Comparison of ENCODE assay signal across 8 mouse cellular contexts in genomic region chr6:85117545-85118511, GRCm38 (mm10). TPM values are rescaled to one million over a fixed set of nuclear protein-coding genes. Genes with fewer than 3 reads are reported as not detected.
DNase-seq lines count a peak whose midpoint lies in the region; ATAC-seq and TF ChIP-seq lines count a peak whose summit lies in the region.
"Not testable (repeated sequence)": the region's sequence is repeated elsewhere in the genome, so short reads cannot be mapped to it uniquely, and the experiment has no call there.

No protein-coding gene starts in this region.

- H3K9me3 ChIP-seq in hindbrain, embryonic 12.5 days (replicated peaks); lung, embryonic 14.5 days (ENCODE audit: low read depth, low read length): not testable (repeated sequence)

- not testable (repeated sequence) for H3K27ac ChIP-seq in hindbrain, embryonic 12.5 days; layer of hippocampus, adult 2 months; lung, embryonic 14.5 days (ENCODE audit: low read depth)

- H3K27me3 ChIP-seq in Patski; hindbrain, embryonic 12.5 days; lung, embryonic 14.5 days (ENCODE audit: insufficient read depth, low read length): not testable (repeated sequence)

- in situ Hi-C loops in Patski (cut with MboI; ENCODE audit: low pct_unique_long_range_greater_than_20kb), result not testable (repeated sequence)

- peak; percentile 10 for DNase-seq in Patski (ENCODE audit: low read depth, low spot score)
- DNase-seq in cerebellum, adult 8-10 months, result peak; percentile 55
- peak; percentile 23 to 83 for DNase-seq in frontal cortex, adult 2 months (ENCODE audit: extremely low spot score in 1 of 2, low spot score in 1 of 2)
- peak; percentile 55 to 66 for DNase-seq in layer of hippocampus, adult 2 months (ENCODE audit: low spot score in 2 of 2)
- DNase-seq in lung, embryonic 14.5 days, result peak; percentile 88
- DNase-seq in ovary, postnatal 36 days (ENCODE audit: low spot score), result peak; percentile 39
- peak; percentile 27 to 42 for DNase-seq in urinary bladder, postnatal 36 days (ENCODE audit: low spot score in 2 of 2)

- not testable (repeated sequence) for H3K4me3 ChIP-seq in hindbrain, embryonic 12.5 days; layer of hippocampus, adult 2 months; lung, embryonic 14.5 days (ENCODE audit: low read depth, low read length)

- 33% methylated on average over 10 of the region's 11 CpGs for WGBS in hindbrain, embryonic 12.5 days
- WGBS in lung, embryonic 14.5 days, result 29% methylated on average over 8 of the region's 11 CpGs

- CTCF ChIA-PET in Patski (lab: Charles Lee), result interaction anchor here (1.0 kb wide), 1 partner anchor 80 kb away, joined by 3 read pairs; no protein-coding TSS in a partner anchor

- H3K4me2 ChIP-seq in hindbrain, embryonic 12.5 days (replicated peaks); lung, embryonic 14.5 days: not testable (repeated sequence)

- H3K9ac ChIP-seq in hindbrain, embryonic 12.5 days; lung, embryonic 14.5 days: not testable (repeated sequence)

- peak; percentile 65 for ATAC-seq in Patski
- ATAC-seq in hindbrain, embryonic 12.5 days (ENCODE audit: low FRiP score), result 0 out of 2 replicates have a peak, but pooled peaks have one; percentile 29
- ATAC-seq in lung, embryonic 14.5 days (ENCODE audit: insufficient read depth), result peak; percentile 66; the same call in 1 of the 2 replicates

- H3K36me3 ChIP-seq in hindbrain, embryonic 12.5 days; lung, embryonic 14.5 days (ENCODE audit: insufficient read depth): not testable (repeated sequence)

- H3K4me1 ChIP-seq in hindbrain, embryonic 12.5 days; lung, embryonic 14.5 days (ENCODE audit: insufficient read depth): not testable (repeated sequence)

- POLR2A ChIA-PET in Patski (lab: Charles Lee), result not testable (repeated sequence)

- not testable (repeated sequence) for TF ChIP-seq CTCF in Patski (IDR thresholded peaks at IDR 0.05)
- TF ChIP-seq CTCF in layer of hippocampus, adult 2 months (conservative IDR thresholded peaks at IDR 0.05), result peak; percentile 78
- peak; percentile 82 for TF ChIP-seq CTCF in lung, embryonic 14.5 days (IDR thresholded peaks at IDR 0.05; ENCODE audit: low read depth)

RNA-seq across cellular contexts. Expression of gene Spr, which starts 19.7 kb away (rescaled TPM):
- 73.1 TPM for polyA plus RNA-seq in Patski (2021)
- polyA plus RNA-seq in frontal cortex, adult 2 months (2012; rRNA removed), result 14.5 and 17.8 TPM in 2 replicates
- polyA plus RNA-seq in hindbrain, embryonic 12.5 days (2016; fragmentation: Nextera tagmentation; extraction: Ambion mirVana), result 23.3 and 31.2 TPM in 2 replicates
- 10 to 100 TPM; 44.5 to 48.2 TPM for total RNA-seq in layer of hippocampus, adult 2 months (2021)
- 83.3 and 90.9 TPM in 2 replicates for polyA plus RNA-seq in lung, embryonic 14.5 days (2014; fragmentation: Nextera tagmentation; extraction: Ambion mirVana)

RNA-seq across cellular contexts. Expression of gene Exoc6b, which starts 48.5 kb away (rescaled TPM):
- 32.4 TPM for polyA plus RNA-seq in Patski (2021)
- 30.1 and 31.2 TPM in 2 replicates for polyA plus RNA-seq in frontal cortex, adult 2 months (2012; rRNA removed)
- polyA plus RNA-seq in hindbrain, embryonic 12.5 days (2016; fragmentation: Nextera tagmentation; extraction: Ambion mirVana), result 51.5 and 54.4 TPM in 2 replicates
- total RNA-seq in layer of hippocampus, adult 2 months (2021), result 100 to 1,000 TPM; 130 to 134 TPM
- 40.4 and 40.7 TPM in 2 replicates for polyA plus RNA-seq in lung, embryonic 14.5 days (2014; fragmentation: Nextera tagmentation; extraction: Ambion mirVana)

Comparison
In these comparisons a context has a peak if more than half of its experiments do, and no peak if none do; other contexts are left out.
1. DNase-seq: peak in every context shown above with its lines; median percentile 88 in lung, embryonic 14.5 days; 60 in layer of hippocampus, adult 2 months; 55 in cerebellum, adult 8-10 months; 53 in frontal cortex, adult 2 months; 39 in ovary, postnatal 36 days; 34 in urinary bladder, postnatal 36 days; 10 in Patski.